Mouse (Mus musculus) stomach, postnatal 0 days (tissue): ENCODE results near the gene Ltn1. TPM values are rescaled to one million over a fixed set of nuclear protein-coding genes. Genes with fewer than 3 reads are reported as not detected.
A peak's percentile ranks its signal among the peaks of the same experiment; 100 is the strongest.

ENCODE experiments used
- ATAC-seq: fragments of 200-750 bp; cut with Nextera tagmentation; 2 replicates; pipeline ENCODE4 v1.8.0; 2017; ENCODE audit not compliant: low FRiP score, low TSS enrichment
- DNase-seq: peaks from one replicate; pipeline ENCODE4 v3.0.0-alpha.2; 2016; ENCODE audit warnings: low spot score
- H3K27ac ChIP-seq: fragments of 300-500 bp; sonication (generic); replicated peaks from 2 replicates; pipeline ENCODE4 v1.5.1; 2014; ENCODE audit warnings: mild to moderate bottlenecking, control low read depth
- H3K27me3 ChIP-seq: fragments of 300-500 bp; sonication (generic); 2 replicates; pipeline ENCODE4 v1.6.1; 2014; ENCODE audit warnings: low read length; ENCODE audit not compliant: control insufficient read depth, insufficient read depth
- H3K36me3 ChIP-seq: fragments of 300-500 bp; sonication (generic); 2 replicates; pipeline ENCODE4 v1.6.1; 2014; ENCODE audit warnings: low read length, mixed read lengths; ENCODE audit not compliant: control insufficient read depth, insufficient read depth
- H3K4me1 ChIP-seq: fragments of 300-500 bp; sonication (generic); replicated peaks from 2 replicates; pipeline ENCODE4 v1.6.1; 2014; ENCODE audit warnings: antibody characterized with exemption; ENCODE audit not compliant: control insufficient read depth, insufficient read depth
- H3K4me2 ChIP-seq: fragments of 300-500 bp; sonication (generic); replicated peaks from 2 replicates; pipeline ENCODE4 v1.6.1; 2014; ENCODE audit warnings: low read depth, mild to moderate bottlenecking, control low read depth, moderate library complexity
- H3K4me3 ChIP-seq: fragments of 300-500 bp; sonication (generic); 2 replicates; pipeline ENCODE4 v1.5.1; 2014; ENCODE audit warnings: low read depth, low read length, control low read depth
- H3K9ac ChIP-seq: fragments of 300-500 bp; sonication (generic); 2 replicates; pipeline ENCODE4 v1.6.1; 2014; ENCODE audit warnings: mild to moderate bottlenecking, low read length, control low read depth, mixed read lengths
- H3K9me3 ChIP-seq: fragments of 300-500 bp; sonication (generic); 2 replicates; pipeline ENCODE4 v1.6.1; 2016; ENCODE audit warnings: low read length; ENCODE audit not compliant: control insufficient read depth
- CTCF ChIP-seq: IDR thresholded peaks from 2 replicates; pipeline ENCODE4 v1.5.1; 2016; ENCODE audit warnings: antibody characterized with exemption, low read depth, mild to moderate bottlenecking, moderate library complexity
- EP300 ChIP-seq: optimal IDR thresholded peaks from 2 replicates; pipeline ENCODE3; 2016; ENCODE audit warnings: antibody characterized with exemption
- WGBS: fragments of 180-500 bp; shearing (Covaris S2); extraction: QIAGEN DNeasy Blood & Tissue Kit; methylation state at CpG from one replicate; pipeline ENCODE4 v1.1.7; 2014; 5-methylcytosine and 5-hydroxymethylcytosine counted together
- polyA plus RNA-seq: library from polyadenylated mRNA; unstranded; fragments of >200 nt; fragmentation: Nextera tagmentation; extraction: Ambion mirVana; gene quantifications from 2 replicates; pipeline ENCODE4 v1.2.1, GENCODE M21; 2015

Ltn1 gene
- polyA plus RNA-seq, 1 experiment from 2014 or later = 9.2 TPM

DNA sequence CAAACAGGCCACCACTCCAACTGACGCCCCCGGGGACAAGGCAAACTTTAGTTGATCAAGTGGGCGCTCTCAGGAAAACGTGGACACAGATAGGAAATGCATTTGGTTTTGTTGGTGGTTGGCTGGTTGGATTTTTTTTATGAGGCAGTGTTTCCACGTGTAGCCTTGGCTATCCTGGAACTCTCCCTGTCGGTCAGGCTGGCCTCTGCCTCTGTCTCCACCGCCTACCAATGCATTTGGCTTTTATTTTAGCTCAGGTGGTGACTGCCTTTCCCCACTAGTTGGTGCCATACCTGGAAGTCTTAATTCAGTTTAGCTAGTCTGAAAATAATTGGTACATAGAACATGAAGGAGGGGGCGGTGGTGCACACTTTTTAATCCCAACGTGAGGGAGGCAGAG is 8.7 kb upstream of the Ltn1 start:
- Histone ChIP-seq H3K27me3 (no peaks in the 10 kb centered on the region), H3K9ac (peak overlapping the region; percentile 81), H3K36me3 (no peaks in the 10 kb centered on the region), H3K9me3 (no peaks in the 10 kb centered on the region), H3K27ac (no peak overlapping the region; the same call in 1 of the 2 replicates), H3K4me3 (peak overlapping the region; percentile 71), H3K4me1 (no peaks in the 10 kb centered on the region; the same call in 1 of the 2 replicates), H3K4me2 (peak overlapping the region; percentile 70)
- peak; percentile 48 for DNase-seq
- WGBS = 17% methylated on average over 9 of the region's 9 CpGs
- TF ChIP-seq CTCF = peak; percentile 65
- TF ChIP-seq EP300 = no peak
- peak; percentile 46; the same call in 1 of the 2 replicates for ATAC-seq

DNA sequence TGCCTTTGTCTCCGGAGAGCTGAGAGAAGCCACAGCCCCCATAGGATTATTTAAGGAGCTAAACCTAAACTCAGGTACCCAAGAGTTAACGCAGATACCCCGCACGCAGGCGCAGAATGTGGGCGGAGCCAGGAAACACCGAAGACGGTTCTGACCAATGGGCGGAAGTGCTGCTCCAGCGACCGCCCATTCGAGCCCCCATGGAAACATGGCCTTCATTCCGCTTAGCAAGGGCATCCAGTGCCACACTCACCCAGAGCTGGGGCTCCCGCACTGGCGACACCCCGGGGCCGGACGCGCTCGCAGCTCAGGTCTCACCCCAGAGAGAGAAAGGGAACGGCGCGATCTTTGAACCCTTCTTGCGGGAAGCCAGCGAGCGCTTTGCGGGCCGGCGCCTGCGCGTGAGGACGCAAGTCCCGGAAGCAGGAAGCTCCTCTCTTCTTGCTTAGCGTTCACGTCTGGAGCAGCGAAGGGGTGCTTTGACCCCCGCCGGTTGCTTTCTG is 7.8 kb upstream of the Ltn1 start, which contains the start of gene Rwdd2b:
Gene Rwdd2b (minus strand): TSS at position 390 of the 503 bp plus-strand sequence.
- H3K27ac ChIP-seq = peak within 1 kb of the TSS; percentile 93
- H3K4me2 ChIP-seq = peak within 1 kb of the TSS; percentile 70
- peak; percentile 94 for DNase-seq
- H3K4me3 ChIP-seq = peak within 1 kb of the TSS; percentile 71
- no peaks in the 10 kb centered on the region for H3K9me3 ChIP-seq
- ATAC-seq = peak; percentile 96
- H3K36me3 ChIP-seq = no peaks in the 10 kb centered on the region
- H3K9ac ChIP-seq = peak within 1 kb of the TSS; percentile 81
- no peaks in the 10 kb centered on the region for H3K27me3 ChIP-seq
- TF ChIP-seq EP300 (no peak), CTCF (no peak)
- under 1% methylated on average over 38 of the region's 38 CpGs for WGBS
- H3K4me1 ChIP-seq = no peaks in the 10 kb centered on the region; the same call in 1 of the 2 replicates

DNA sequence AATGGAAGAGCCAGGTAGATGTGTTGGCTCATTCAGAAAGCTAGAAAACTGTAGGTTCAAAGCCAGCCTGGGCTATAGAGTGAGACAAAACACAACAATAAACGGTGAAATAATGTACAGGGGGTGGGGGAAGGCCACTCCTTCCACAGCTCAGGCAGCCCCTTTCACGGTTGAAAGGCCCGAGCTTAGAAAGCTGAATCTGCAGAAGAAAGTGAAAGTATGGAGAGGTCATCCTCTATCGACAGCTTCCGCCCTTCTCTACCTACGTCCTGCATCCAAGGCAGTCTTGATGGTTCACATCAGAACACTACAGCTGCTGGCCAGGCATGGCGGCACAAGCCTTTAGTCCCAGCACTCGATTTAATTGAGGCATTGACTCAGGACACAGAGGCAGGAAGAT is 6.3 kb upstream of the Ltn1 start:
- 88% methylated on average over 8 of the region's 8 CpGs for WGBS
- no peak overlapping the region for H3K4me2 ChIP-seq
- H3K27ac ChIP-seq = no peak overlapping the region
- no peak for TF ChIP-seq EP300
- TF ChIP-seq CTCF = no peak
- no peak for ATAC-seq
- H3K4me3 ChIP-seq = no peak overlapping the region
- H3K27me3 ChIP-seq = no peaks in the 10 kb centered on the region
- H3K36me3 ChIP-seq = no peaks in the 10 kb centered on the region
- DNase-seq = no peak
- H3K4me1 ChIP-seq = no peaks in the 10 kb centered on the region; the same call in 1 of the 2 replicates
- H3K9me3 ChIP-seq = no peaks in the 10 kb centered on the region
- no peak overlapping the region for H3K9ac ChIP-seq

DNA sequence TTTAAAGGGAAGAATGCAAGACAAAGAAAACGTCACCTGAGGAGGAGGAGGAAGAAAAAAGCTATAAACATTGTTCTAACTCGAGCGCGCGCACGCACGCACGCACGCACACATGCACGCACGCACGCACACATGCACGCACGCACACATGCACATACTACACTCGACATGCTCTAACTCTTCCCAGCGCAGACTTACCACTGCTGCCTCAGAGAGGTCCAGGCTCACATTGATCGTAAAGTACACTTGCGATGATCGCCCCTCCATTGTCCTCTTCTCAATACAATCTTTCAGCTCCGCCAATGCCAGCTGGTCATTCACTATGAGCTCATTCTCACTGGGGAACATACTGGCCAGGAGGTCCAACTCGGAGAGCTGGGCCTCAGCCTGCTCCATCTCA is 4.7 kb upstream of the Ltn1 start:
- no peak for DNase-seq
- Histone ChIP-seq H3K27me3 (no peaks in the 10 kb centered on the region), H3K4me1 (no peaks in the 10 kb centered on the region; the same call in 1 of the 2 replicates), H3K4me2 (no peak overlapping the region), H3K36me3 (no peaks in the 10 kb centered on the region), H3K9me3 (no peaks in the 10 kb centered on the region), H3K9ac (no peak overlapping the region), H3K4me3 (no peak overlapping the region), H3K27ac (no peak overlapping the region)
- TF ChIP-seq CTCF (no peak), EP300 (no peak)
- ATAC-seq = no peak
- 91% methylated on average over 21 of the region's 21 CpGs for WGBS

- WGBS = 77% methylated on average over 13 of the region's 13 CpGs
- TF ChIP-seq EP300 (no peak), CTCF (no peak)
These were observed 3.2 kb upstream of the Ltn1 start for GRCm38 (mm10) chr16:87435411-87436205.

DNA sequence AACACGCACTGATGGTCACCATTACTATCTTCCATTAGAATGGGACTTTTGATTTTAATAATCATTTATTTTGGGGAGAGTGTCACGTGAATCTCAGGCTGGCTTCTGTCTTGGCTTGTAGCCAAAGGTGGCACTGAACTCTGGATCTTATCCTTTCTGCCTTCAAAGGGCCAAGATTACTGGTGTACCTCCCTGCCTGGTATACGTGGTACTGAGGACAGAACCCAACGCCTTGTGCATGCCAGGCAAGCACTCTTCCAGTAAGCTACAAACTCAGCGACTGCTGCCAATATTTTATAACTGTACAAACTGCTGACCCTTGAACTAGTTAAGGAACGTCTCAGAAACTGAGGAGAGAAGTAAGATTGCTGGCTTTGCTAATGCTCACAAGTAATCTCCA is 2.5 kb upstream of the Ltn1 start:
- TF ChIP-seq CTCF = no peak
- no peak for TF ChIP-seq EP300
- 73% methylated on average over 6 of the region's 6 CpGs for WGBS
- Histone ChIP-seq H3K4me1 (no peaks in the 10 kb centered on the region; the same call in 1 of the 2 replicates), H3K9ac (no peak overlapping the region), H3K36me3 (no peaks in the 10 kb centered on the region), H3K4me2 (no peak overlapping the region), H3K27ac (no peak overlapping the region), H3K27me3 (no peaks in the 10 kb centered on the region), H3K9me3 (no peaks in the 10 kb centered on the region), H3K4me3 (no peak overlapping the region)
- ATAC-seq = no peak
- DNase-seq = no peak

More at GRCm38 (mm10) chr16:87435411-87436205, 3.2 kb upstream of the Ltn1 start:
- Histone ChIP-seq H3K4me1 (no peaks in the 10 kb centered on the region; the same call in 1 of the 2 replicates), H3K9me3 (no peaks in the 10 kb centered on the region), H3K4me2 (no peak overlapping the region), H3K9ac (no peak overlapping the region), H3K27ac (no peak overlapping the region), H3K36me3 (no peaks in the 10 kb centered on the region), H3K27me3 (no peaks in the 10 kb centered on the region), H3K4me3 (no peak overlapping the region)
- DNase-seq (no peak), ATAC-seq (no peak)
